Mouse (Mus musculus) testis, adult 2 months (tissue): ENCODE data around the gene Gm10188.

Source experiments
- CTCF ChIP-seq: fragments of 200-500 bp; IDR thresholded peaks from 2 replicates; pipeline ENCODE4 v1.5.1; 2012; ENCODE audit warnings: low read depth, mild to moderate bottlenecking, inconsistent platforms, low read length, moderate library complexity; ENCODE audit not compliant: control insufficient read depth, insufficient read depth, insufficient replicate concordance
- POLR2A ChIP-seq: fragments of 200-500 bp; IDR thresholded peaks from 2 replicates; pipeline ENCODE4 v1.6.1; 2012; ENCODE audit warnings: low read depth, mild to moderate bottlenecking, inconsistent platforms, low read length, moderate library complexity; ENCODE audit not compliant: control insufficient read depth

DNA sequence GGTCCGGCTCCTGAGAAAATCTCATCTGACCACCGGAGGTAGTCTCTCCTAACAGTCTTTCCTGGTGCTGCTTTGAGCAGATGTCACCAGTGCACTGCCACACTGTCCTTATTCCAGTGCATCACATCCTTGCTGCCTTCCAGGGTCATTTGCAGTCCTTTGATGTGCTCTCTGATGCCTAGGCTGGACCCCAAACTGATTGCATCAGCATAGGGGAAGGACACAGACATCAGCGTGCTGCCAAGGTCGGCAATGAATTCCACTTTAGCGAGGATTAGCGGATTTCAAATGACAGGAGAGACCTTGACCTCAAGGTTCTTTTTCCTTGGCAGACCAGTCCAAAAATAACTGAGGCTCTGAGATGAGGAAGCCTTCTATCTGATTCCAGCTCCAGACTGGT is 47.6 kb upstream of the Gm10188 start:
- TF ChIP-seq CTCF (no peak), POLR2A (no peak)
